Mouse (Mus musculus): ENCODE measurements around the gene Hcst.

Hcst gene

DNA sequence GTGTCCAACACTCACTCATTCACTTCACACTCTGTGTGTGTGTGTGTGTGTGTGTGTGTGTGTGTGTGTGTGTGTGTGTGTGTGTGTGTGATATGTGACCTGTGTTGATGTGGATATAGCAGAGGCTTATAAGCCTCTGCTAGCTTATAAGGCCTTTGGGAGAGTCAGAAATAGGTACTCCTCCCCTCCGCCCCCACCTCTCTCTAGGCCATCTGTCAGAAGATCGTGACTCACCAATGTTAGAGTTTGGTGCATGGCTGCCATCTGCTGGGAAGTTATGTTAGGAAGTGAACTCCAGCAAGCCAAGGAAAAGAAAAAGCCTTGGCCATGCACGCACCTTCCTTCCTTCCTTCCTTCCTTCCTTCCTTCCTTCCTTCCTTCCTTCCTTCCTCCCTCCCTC lies 12.1 kb upstream of the Hcst start:
- DNase-seq: peak; percentile 80

DNA sequence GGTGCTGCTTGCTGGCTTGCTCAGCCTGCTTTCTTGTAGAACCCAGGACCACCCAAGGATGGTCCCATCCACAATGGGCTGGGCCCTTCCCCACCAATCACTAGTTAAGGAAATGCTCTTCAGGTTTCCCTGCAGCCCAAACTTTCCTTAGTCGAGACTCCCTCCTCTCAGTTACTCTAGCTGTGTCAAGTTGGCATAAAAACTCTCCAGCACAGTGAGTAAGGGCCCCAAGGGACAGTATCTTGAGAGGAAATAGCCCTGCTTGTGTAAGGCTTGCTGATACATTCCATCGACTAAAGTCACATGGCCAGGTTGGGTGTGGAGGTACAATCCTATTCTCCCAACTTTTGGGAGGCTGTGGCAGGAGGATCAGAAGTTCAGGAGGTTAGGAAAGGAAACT lies 10.5 kb upstream of the Hcst start:
- DNase-seq: no peak

DNA sequence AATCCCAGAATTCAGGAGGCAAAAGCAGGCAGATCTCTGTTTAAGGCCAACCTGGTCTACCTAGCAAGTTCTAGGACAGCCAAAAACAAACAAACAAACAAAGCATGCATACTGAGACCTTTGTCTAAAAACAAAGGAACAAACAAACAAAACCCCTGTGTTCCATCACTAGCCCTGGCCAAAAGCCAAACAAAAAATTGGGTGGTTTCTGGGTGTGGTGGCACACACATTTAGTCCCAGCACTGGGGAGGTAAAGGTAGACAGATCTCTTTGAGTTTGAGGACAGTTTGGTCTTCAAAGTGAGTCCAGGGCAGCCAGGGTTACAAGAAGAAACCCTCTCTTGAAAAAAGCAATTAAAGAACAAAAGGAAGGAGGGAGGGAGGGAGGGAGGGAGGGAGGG lies 9.7 kb upstream of the Hcst start:
- no peak for DNase-seq

DNA sequence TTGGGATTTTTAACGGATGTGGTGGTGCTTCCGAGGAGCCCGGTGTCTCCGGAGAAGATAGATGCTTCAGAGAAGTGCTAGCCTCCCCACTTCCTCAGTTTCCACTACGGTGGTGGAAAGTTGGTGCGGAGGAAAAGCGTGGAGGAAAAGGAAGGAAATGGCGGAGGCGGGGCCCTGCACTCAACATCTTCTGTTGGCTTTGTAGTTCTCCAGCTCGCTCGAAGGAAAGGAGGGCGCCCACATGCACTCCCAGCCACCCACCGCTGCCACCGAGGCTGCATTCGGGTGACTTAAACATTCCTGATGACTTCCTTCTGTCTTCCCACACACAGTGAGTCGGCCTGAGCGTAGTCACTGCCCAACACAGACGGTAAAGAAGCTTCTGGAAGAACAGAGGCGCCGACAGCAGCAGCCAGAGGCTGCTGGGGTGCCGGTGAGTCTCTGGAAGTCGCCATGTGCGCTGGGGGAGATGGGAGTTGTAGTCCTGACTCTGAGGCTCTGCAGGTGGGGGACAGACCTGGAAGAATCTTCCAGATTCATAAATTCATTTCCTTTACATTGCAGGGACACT lies 3.5 kb upstream of the Hcst start:
- DNase-seq: peak; percentile 75

DNA sequence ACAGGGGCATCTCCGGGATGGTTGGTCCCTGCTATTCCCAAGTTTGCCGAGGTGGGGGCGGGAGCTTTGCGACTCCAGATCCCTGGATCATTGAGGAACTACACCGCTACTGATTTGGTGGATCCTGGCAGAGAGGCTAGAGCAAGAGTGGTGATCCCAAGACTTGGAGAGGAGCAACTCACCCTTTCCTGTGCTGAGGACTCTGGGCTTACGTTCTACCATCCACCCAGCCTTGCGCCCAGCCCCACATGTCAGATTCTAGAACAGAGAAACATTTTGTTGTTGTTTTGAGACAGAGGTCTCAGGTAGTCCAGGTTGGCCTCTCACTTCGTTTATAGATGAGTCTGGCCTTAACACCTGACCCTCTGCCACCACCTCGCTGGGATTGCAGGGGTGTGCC lies 2.9 kb upstream of the Hcst start:
- no peak for DNase-seq

DNA sequence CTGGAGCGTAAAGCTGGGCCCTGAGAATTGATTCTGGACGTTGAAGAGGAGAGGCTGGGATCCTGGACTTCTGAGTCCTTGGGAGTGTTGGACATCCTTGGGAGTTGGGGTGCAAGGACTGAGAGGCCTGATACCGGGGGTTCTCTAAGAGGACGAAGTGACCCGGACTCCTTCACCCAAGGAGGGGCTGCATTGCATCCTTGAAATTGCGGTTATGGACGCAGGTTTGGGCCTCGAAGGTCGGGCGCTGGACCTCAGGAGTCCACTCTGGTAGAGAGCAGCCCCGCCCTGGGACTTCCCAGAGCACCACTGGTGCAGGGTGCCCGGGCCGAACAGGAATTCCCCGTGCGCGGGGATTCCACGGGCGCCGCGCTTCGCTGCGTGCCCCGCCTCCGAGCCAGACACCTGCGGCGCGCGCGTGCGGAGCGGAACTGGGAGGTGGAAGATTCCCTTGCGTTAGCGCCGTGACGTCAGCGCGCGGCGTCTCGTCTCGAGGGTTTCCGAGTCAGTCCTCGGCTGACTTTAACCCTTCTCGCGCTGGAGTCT lies 2.3 kb upstream of the Hcst start:
- DNase-seq: peak; percentile 97

DNA sequence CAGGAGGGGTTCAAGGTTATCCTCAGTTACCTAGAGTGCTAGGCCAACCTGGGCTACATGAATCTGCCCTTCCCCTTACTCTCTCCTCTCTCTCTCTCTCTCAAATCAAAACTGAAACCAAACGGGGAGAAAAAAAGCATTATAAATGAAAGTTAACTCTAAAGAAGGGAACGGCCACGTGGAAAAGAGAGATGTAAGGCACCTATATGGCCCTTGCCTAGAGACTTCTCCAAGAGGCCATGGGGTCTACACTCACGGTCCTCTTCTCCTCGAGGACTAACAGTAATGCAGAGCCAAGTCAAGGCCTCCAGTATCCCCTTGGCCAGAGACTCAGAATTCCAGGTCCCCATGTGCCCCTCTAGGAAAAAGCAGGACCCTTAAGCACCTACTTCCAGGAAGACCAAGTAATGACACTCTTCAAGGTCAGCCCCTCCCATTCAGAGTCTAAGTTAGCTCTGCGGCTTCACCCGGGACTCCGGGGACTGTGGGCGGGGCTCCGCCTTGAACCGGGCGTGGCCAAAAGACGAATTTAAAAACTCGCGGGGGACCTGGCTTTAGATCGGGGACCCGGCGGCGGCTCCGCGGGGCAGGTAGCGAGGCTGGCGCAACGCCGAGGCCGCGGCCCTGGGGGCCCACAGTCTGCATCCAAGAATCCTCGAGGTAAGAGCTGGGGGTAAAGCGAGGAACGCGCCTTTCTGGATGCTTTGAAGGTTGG lies 1.7 kb upstream of the Hcst start, which contains the start of gene Nfkbid:
TSS of gene Nfkbid (plus strand) at position 558 of the 715 bp plus-strand sequence.
- DNase-seq: peak; percentile 95

DNA sequence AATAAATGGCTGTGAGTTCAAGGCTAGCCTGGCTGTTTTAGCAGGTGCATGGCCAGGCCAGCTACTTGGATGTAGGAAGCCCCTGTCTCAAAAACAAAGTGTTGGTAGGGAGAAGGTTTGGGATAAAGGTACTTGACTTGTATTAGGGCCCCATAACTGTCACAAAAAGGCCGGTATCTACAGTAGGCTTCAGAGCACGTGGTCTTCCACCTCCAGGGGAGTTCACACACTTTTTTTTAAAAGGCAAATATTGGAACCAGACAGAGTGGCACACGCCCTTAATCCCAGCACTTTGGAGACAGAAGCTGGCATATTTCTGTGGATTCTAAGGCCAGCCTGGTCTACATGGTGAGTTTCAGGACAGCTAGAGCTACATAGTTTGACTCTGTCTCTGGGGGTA lies 1.0 kb upstream of the Hcst start:
- DNase-seq: no peak

DNA sequence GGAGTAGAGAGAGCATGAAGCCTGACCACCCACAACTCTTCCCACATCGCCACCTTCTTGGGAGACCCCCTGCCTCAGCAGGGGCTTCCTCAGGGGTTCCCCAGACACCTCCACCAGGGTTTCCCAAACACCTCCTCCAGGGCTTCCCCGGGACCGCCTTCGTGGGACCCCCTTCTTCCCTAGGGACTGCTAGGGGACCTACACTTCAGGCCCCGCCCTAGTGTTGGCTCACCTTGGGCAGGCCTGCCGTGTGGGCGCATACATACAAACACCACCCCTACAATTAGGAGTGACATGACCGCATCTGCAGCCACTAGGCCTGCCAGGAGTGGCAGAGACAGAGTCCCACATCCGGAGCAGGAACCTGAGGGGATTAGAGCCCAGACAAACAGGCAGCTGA lies 1.8 kb downstream of the Hcst start:
- peak; percentile 64 for DNase-seq

DNA sequence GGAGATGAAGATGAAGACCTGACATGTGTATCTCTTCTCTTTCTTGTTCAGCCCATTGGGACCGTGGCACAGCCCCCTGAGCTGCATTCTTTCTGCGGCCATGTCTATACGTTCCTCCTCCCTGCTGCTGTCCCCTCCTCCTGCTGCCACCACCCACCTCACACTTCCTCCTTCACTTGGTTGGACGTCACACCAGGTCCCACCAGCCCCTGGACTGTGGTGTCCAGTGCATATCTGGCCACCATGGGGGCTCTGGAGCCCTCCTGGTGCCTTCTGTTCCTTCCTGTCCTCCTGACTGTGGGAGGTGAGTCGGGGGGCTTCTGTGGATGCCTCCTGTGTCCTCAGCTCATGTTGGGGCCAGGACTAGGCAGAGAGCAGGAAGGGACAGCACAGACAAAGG lies 6.1 kb downstream of the Hcst start, which contains the start of gene Tyrobp:
TSS of gene Tyrobp (plus strand) at position 165 of the 400 bp plus-strand sequence.
- DNase-seq: no peak

DNA sequence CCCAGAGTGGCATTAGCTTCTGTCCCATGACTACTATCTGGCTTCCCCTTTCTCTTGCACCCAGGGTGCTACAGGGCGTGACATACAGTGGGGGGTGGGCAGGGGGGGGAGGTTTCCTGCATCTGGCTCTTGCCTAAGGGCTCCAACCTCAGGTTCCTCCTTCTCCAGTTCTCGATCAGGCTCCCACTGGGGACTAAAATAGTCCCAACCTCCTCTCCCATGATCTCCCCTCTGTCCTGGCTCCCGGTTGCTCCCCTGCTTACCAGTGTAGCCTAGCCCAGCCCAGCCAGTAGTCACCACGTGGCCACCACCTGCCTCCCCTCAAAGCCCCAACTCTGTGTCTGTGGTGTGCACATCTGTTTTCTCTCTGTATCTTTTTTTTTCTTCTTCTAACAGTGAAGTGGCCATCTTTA lies 6.9 kb downstream of the Hcst start:
- peak; percentile 61 for DNase-seq

DNA sequence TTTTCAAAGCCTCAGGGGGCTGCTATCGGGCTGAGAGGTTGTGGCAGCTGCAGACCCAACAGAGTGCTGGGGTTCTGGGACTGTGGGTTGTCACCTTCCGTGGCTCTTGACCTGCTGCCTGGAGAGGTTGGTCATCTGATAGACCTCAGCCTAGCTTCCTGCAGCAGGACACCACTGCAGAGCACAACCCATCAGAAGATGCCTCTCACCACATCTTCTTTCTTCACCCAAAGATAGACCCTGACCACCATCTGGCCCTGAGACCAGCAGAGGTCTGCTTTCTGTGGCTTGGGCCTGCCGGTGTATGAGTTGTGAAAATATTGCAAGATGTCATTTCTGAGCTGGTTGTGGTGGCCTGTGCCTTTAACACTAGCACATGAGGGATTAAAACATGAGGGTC lies 8.6 kb downstream of the Hcst start:
- DNase-seq: no peak

DNA sequence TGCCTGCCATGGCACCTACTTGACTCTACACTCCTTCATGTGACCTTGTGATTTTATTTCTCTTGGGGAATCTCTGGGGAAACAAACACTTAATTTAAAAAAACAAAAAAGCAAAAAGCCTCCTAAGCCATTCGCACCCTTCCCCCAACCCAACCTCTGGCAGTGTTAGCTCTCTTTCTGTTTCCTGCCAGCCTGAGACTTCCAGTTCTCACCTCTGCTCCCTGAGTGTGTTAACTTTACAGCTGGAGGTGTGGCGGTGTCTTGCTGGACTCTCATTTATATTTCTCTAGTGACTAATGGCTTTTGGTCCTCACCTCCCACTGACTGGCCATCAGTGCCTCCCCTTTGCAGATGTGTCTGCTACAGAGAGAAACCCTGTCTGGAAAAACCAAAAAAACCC lies 9.9 kb downstream of the Hcst start:
- peak; percentile 54 for DNase-seq

DNA sequence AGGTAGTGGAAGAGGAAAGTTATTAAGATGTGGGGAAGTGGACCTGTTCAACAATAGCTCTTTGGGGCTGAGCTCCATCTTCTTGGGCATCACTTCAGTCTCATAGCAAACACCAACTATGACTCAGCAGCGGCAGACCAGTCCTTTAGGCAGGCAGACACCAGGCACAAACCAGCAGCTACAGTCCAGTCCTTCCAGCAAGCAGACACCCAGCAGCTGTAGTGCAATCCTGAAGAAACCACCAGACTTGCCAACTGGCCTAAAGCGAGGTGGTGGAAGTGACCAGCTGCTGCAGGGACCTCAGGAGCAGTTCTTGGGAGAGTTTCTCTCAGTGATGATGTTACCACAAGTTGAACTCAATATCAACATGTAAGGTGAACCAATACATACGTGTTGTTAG lies 11.0 kb downstream of the Hcst start:
- no peak for DNase-seq

DNA sequence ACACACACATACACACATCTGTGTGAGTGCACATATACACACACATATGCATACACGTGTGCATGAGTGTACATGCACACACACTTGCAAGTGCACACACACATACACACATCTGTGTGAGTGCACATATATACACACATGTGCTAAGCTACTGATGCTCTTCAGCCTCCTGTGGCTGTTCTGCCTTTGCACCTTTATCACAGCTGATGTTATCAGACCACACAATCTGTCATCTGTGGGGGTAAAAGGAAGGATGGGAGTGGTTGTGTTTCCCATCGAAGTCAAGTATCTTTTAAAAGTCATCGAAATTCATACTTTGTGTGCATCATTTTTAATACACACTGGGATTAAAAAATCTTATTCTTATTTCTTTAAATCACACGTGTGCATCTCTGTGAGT lies 17.3 kb downstream of the Hcst start:
- DNase-seq: no peak

DNA sequence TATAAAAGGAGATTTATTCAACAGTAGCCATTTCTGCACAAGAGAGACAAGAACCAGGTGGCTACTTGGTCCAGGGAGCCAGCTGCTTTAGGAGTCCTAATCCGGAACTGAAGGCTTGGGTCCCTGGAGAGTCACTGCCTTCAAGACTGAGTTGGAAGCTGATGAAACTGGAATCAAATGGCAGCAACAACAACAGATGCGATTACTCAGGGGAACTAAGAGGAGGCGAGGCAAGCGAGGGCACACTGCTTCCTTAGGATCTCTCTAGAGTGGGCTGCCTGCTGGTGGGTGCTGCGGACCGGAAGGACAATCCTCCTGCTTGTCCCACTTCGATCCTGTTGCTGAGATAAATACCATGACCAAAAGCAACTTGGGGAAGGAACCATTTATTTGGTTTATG lies 20.0 kb downstream of the Hcst start:
- no peak for DNase-seq

DNA sequence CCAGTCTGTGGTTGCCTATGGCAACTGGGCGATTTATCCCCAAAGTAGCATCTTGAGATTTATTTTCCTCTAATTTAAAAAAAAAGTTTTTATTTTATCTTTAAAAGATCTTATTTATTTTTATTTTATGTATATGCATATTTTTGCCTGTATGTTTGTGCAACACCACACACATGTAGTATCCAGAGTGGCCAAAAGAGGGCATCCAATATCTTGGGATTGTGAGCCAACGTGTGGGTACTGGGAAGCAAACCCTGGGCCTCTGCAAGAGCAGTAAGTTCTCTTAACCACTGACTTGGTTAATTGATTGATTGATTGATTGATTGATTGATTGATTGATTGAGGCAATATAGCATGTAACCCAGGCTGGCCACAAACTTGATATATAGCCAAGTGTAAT lies 24.8 kb downstream of the Hcst start:
- DNase-seq: peak; percentile 65

DNA sequence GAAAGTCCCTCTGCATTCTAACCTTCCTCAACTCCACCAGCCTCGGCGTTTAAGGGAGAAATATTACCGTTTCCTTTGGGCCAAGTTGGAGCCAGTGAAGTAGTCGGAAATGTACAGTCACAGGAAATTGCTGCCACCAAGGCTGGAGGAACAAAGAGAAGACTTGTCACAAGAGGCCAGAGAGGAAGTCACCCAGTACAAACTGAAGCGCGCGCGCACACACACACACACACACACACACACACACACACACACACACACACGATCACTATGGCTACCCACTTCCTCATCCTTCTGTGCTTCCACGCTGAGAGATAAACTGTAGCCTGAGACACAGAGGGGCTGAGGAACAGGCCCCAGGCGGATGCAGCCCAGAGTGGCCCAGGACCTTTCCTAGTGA lies 25.3 kb downstream of the Hcst start:
- peak; percentile 81 for DNase-seq

DNA sequence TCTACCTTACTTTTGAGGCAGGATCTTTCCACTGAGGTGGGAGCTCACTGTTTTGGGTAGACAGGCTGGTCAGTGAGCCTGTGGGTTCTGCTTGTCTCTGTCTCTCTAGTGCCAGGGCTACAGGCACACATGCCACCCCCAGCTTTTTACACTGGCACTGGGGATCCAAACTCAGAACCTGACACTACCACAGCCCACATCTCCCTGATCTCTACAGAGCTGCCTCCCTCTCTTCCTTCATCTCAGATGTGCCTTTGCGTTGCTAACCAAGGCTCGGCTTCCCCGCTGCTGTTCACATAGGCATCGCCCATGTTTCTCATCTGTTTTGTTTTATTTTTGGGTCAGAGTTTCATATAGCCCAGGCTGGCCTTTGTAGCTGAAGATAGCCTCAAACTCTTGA lies 26.0 kb downstream of the Hcst start:
- DNase-seq: peak; percentile 52

DNA sequence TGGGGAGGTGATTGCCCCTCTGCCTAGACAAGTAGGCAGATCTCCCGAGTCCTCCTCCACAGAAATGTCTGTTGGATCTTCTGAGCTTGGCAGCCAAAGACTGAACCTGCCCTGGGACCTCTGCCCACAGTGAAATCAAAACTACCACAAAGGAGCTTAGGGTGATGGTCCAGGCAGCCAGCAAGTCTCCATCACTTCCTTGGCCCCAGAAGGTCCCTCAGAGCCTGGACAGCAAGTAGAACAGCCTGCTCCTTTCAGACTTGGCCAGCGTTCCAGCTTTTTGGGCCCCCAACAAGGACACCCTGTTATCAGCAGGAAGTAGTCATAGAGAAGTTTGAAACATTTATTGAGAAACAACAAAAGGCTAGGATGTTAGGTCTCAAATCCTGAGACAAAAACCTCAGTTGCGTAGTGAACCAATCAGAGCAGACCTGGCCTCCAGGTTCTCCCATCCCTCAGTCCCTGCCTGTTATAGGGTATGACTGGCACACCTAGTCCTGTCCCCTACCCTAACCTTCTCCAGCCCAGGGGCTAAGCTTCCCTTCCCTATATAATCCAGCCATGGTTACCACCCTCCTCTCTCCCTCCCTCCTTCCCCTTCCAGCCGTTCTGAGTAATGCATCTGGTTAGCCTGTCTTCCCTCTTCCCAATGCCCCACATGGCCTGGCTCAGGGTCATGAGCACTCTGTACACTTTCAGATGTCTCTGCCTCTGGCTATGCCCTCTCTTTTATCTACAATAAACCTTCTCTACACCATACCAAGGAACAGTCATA lies 26.7 kb downstream of the Hcst start:
- peak; percentile 11 for DNase-seq

DNA sequence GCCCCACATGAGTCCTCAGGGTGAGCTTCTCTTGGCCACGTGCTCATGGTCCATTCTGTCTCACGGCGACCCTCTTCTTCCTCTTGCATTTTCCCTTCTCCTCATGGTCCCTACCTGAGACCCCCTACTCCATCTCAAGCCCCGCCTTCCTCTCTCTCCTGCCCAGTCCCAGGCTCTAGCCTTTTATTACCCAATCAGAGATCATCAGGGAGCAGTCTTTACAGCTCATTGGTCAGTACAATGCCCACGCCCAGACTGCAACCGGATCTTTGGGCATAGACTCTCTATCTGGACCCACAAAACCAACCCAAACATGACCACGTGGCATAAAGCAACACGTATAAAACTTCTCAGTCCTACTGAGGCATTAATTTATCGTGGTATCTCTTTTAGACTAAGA lies 35.5 kb downstream of the Hcst start:
- no peak for DNase-seq

DNA sequence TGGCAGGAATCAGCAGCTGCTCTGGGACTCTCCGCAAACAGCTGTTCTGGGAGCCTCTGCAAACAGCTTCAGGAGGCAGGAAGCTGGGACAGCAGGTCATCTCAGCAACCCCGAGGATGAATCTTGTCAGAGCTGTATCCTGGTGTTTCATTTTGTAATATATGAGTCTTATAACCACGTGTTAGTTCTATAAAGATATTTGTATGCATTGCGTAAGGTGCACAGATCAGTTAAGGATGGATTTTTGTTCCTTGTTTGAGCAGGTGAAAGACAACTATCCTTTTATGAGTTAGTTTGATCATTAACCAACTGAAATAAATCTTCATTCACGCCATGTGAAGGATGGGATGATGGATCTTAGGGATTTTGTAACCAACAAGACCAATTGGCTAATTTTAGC lies 39.6 kb downstream of the Hcst start:
- no peak for DNase-seq

DNA sequence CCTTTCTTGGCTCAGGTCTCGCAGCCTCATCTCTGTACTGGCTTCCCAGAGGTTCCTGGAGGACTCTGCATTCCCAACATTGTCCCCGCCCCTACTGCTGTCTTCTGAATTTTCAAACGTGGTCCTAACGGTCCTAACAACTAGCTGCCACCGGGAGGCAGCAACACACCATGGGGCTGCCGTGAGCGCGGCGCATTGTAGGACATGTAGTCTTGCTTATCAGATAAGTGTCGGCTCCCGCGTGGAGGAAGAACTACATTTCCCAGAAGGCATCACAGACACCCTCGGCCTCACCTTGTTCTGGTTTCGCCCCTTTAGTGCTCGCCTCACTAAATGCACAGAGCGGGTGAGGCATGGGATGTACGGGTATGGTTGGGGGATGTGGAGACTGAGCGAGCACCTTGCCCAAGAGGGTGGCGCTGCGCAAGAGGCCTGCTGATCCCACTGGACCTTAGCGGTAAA lies 46.1 kb downstream of the Hcst start:
- DNase-seq: peak; percentile 91

Measured in thymus, postnatal 14 days (tissue).